Mouse (Mus musculus) heart, adult 2 months (tissue): ENCODE results near the gene Jak3. TPM values are rescaled to one million over a fixed set of nuclear protein-coding genes. Genes with fewer than 3 reads are reported as not detected.

Experiments
- DNase-seq, 2 experiments: peaks; one replicate each; pipeline ENCODE4 v3.0.0; 2021
- H3K27ac ChIP-seq: fragments of 200-600 bp; 2 replicates; pipeline ENCODE4 v1.8.1; 2022
- H3K27me3 ChIP-seq: fragments of 200-500 bp; 2 replicates; pipeline ENCODE4 v1.6.1; 2012; ENCODE audit warnings: mild to moderate bottlenecking, low read length, inconsistent platforms, mixed read lengths; ENCODE audit not compliant: control insufficient read depth, insufficient read depth
- H3K36me3 ChIP-seq: fragments of 200-500 bp; 2 replicates; pipeline ENCODE4 v1.6.1; 2012; ENCODE audit warnings: low read length, inconsistent platforms; ENCODE audit not compliant: control insufficient read depth, insufficient read depth
- H3K4me1 ChIP-seq: fragments of 200-500 bp; 2 replicates; pipeline ENCODE4 v1.6.1; 2011; ENCODE audit warnings: low read length; ENCODE audit not compliant: control insufficient read depth, insufficient read depth
- H3K4me3 ChIP-seq: fragments of 200-600 bp; 2 replicates; pipeline ENCODE4 v1.8.1; 2022
- H3K79me2 ChIP-seq: fragments of 200-500 bp; replicated peaks from 2 replicates; pipeline ENCODE4 v1.6.1; 2012; ENCODE audit warnings: mild to moderate bottlenecking, inconsistent platforms, low read length, moderate library complexity, mixed read lengths; ENCODE audit not compliant: control insufficient read depth, insufficient read depth
- H3K9ac ChIP-seq: fragments of 200-500 bp; 2 replicates; pipeline ENCODE4 v1.6.1; 2012; ENCODE audit warnings: low read depth, mild to moderate bottlenecking, control low read depth, inconsistent platforms, low read length, mixed read lengths
- CTCF ChIP-seq: fragments of 200-600 bp; IDR thresholded peaks from 2 replicates; pipeline ENCODE4 v1.8.1; 2022; ENCODE audit warnings: antibody characterized with exemption, mild to moderate bottlenecking, moderate library complexity
- EP300 ChIP-seq: fragments of 200-500 bp; IDR thresholded peaks from 2 replicates; pipeline ENCODE4 v1.6.1; 2011; ENCODE audit warnings: low read depth, low read length, control low read depth; ENCODE audit not compliant: insufficient read depth
- POLR2A ChIP-seq: fragments of 200-500 bp; IDR thresholded peaks from 2 replicates; pipeline ENCODE4 v1.6.1; 2011; ENCODE audit warnings: mild to moderate bottlenecking, low read depth, low read length, control low read depth; ENCODE audit not compliant: insufficient read depth
- WGBS: fragments of 180-500 bp; shearing (Covaris S2); methylation state at CpG from one replicate; pipeline ENCODE4 v1.1.7; 2018; 5-methylcytosine and 5-hydroxymethylcytosine counted together
- intact Hi-C: fragments of 180-260 bp; cut with DNase I; formaldehyde crosslinking; loops from one replicate; pipeline ENCODE4 v1.15.1; 2025
- polyA plus RNA-seq: library from polyadenylated mRNA; depleted of rRNA; stranded (reverse); fragments of >200 nt; gene quantifications from 2 replicates; pipeline ENCODE4 v1.2.3, GENCODE M21; 2012
- total RNA-seq, 2 experiments: library from RNA; stranded (reverse); gene quantifications; 2 replicates each; pipeline ENCODE4 v1.2.3; 2021

Jak3 gene
- total and polyA plus RNA-seq, 3 experiments = 8.1 to 23.3 (median 8.6) TPM

DNA sequence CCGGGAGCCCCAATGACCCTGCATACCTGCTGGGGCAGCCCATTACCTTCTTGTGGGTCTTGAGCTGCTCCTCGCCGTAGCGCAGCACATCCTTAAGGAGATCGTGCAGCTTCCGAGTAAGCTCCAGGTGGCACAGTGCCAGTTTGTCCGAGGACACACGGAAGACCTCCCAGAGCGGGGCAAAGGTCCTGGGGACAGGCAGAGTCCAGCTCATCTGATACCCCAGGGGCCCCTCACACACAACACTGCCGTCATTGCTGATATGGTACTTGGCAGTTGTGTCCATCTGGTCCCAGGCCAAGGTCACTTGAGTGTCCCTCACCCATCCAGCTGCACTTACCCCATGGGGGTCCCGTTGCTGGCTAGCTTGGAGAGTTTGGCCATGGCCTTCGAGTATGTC, 41.0 kb downstream of the Jak3 start:
- peak in 1 of 2 experiments; percentile 19 for DNase-seq
- no peaks in the 10 kb centered on the region for H3K27me3 ChIP-seq
- no peak overlapping the region for H3K27ac ChIP-seq
- no peaks in the 10 kb centered on the region for H3K36me3 ChIP-seq
- H3K79me2 ChIP-seq = no peaks in the 10 kb centered on the region
- intact Hi-C loops = no loop called here
- H3K4me1 ChIP-seq = no peaks in the 10 kb centered on the region
- no peak overlapping the region for H3K9ac ChIP-seq
- no peak overlapping the region for H3K4me3 ChIP-seq
- WGBS = 41% methylated on average over 12 of the region's 12 CpGs
- TF ChIP-seq POLR2A (no peak), EP300 (no peak), CTCF (no peak)

DNA sequence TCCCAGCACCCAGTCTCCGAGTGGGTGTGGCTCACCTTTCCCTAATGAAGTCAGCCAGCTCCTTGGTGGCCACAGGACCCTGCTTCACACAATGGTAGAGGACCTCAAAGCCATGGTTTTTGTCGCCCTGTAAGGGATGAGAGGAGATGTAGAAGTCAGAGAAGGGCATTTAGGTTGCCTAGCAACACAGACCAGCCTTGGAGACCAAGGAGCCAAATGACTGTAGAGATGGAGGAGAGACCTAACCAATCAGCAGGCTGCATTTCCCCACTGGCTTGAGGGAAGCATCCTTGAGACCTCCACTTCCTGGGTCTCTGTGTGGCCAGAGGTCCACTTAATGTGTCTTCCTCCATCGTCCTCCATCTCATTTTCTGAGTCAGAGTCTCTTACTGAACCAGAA, 42.2 kb downstream of the Jak3 start:
- Histone ChIP-seq H3K36me3 (no peaks in the 10 kb centered on the region), H3K4me3 (no peak overlapping the region), H3K4me1 (no peaks in the 10 kb centered on the region), H3K9ac (no peak overlapping the region), H3K27me3 (no peaks in the 10 kb centered on the region), H3K79me2 (no peaks in the 10 kb centered on the region), H3K27ac (no peak overlapping the region)
- DNase-seq = no peak
- 40% methylated on average over 3 of the region's 3 CpGs for WGBS
- TF ChIP-seq CTCF = no peak
- intact Hi-C loops = no loop called here

- Histone ChIP-seq H3K27me3 (no peaks in the 10 kb centered on the region), H3K36me3 (no peaks in the 10 kb centered on the region), H3K79me2 (no peaks in the 10 kb centered on the region), H3K27ac (no peak overlapping the region), H3K4me1 (no peaks in the 10 kb centered on the region), H3K9ac (no peak overlapping the region), H3K4me3 (no peak overlapping the region)
- WGBS = 36% methylated on average over 4 of the region's 4 CpGs
- intact Hi-C loops = no loop called here
- DNase-seq = peak; percentile 47 to 67
- no peak for TF ChIP-seq CTCF
- no peak for TF ChIP-seq EP300
- no peak for TF ChIP-seq POLR2A
Observed at GRCm38 (mm10) chr8:71719218-71719617, 43.1 kb downstream of the Jak3 start.

GRCm38 (mm10) chr8:71719928-71720457, 43.9 kb downstream of the Jak3 start:
- TF ChIP-seq POLR2A (no peak), CTCF (no peak), EP300 (no peak)
- no peaks in the 10 kb centered on the region for H3K79me2 ChIP-seq
- H3K4me1 ChIP-seq = no peaks in the 10 kb centered on the region
- H3K9ac ChIP-seq = no peak overlapping the region
- no peaks in the 10 kb centered on the region for H3K36me3 ChIP-seq
- 42% methylated on average over 7 of the region's 7 CpGs for WGBS
- H3K27ac ChIP-seq = no peak overlapping the region
- no peak for DNase-seq
- intact Hi-C loops = no loop called here
- no peak overlapping the region for H3K4me3 ChIP-seq
- no peaks in the 10 kb centered on the region for H3K27me3 ChIP-seq

GRCm38 (mm10) chr8:71723047-71723551, 47.0 kb downstream of the Jak3 start:
- TF ChIP-seq EP300 (no peak), POLR2A (no peak), CTCF (no peak)
- DNase-seq = peak in 1 of 2 experiments; percentile 56
- no peaks in the 10 kb centered on the region for H3K4me1 ChIP-seq
- H3K4me3 ChIP-seq = no peak overlapping the region
- H3K27ac ChIP-seq = no peak overlapping the region
- H3K9ac ChIP-seq = no peak overlapping the region
- H3K36me3 ChIP-seq = no peaks in the 10 kb centered on the region
- H3K79me2 ChIP-seq = no peaks in the 10 kb centered on the region
- no peaks in the 10 kb centered on the region for H3K27me3 ChIP-seq
- intact Hi-C loops = no loop called here
- WGBS = 52% methylated on average over 14 of the region's 14 CpGs

DNA sequence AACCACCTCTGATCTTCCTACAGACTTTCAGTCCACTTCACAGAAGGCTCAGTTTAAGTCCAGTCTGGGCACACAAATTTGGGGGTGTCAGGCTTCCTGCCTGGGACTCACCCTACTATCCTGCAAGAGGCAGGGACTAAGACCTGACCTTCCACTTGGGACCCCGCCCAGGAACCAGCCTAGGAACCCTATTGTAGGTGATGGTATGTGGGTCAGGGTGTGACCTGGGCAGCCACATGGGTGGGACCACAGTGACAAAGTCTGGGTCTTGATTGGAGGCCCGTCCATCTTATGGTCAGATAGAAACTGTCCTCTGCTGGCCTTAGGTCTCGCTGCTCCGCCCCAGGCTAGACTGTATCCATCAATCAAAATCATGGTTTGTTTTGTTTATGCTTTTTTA, 48.3 kb downstream of the Jak3 start:
- TF ChIP-seq CTCF = no peak
- no peak for TF ChIP-seq POLR2A
- no peak for TF ChIP-seq EP300
- WGBS = 82% methylated on average over 4 of the region's 4 CpGs
- Histone ChIP-seq H3K79me2 (no peaks in the 10 kb centered on the region), H3K9ac (no peak overlapping the region), H3K27ac (no peak overlapping the region), H3K36me3 (no peaks in the 10 kb centered on the region), H3K4me1 (no peaks in the 10 kb centered on the region; the same call in 1 of the 2 replicates), H3K27me3 (no peaks in the 10 kb centered on the region), H3K4me3 (no peak overlapping the region)
- intact Hi-C loops = no loop called here
- no peak for DNase-seq
